In genomic region chr1:84271712-84272200, GRCm38 (mm10) we compare ENCODE assay signal across 17 mouse cellular contexts.
"Had no signal": no experiment of that assay in that cellular context is flagged by ENCODE, and none has a peak within 500 bp of the region (broad histone marks: within the 10 kb centered on the region; RNA-seq: fewer than 3 reads in every experiment).

No protein-coding gene starts in this region.

- DNase-seq: lung, adult 18-20 months; lung, embryonic 14.5 days; lung, postnatal 10 days; lung, postnatal 4 days; midbrain, embryonic 14.5 days; retina, postnatal 1 day; right cerebral cortex, adult 18-20 months; right cerebral cortex, postnatal 14 days; thymus, adult 18-20 months; thymus, postnatal 14 days; thymus, postnatal 36 days had no signal

- H3K27me3 ChIP-seq: midbrain, embryonic 12.5 days; neural tube, embryonic 13.5 days; neural tube, embryonic 15.5 days had no signal

- ATAC-seq: midbrain, embryonic 16.5 days had no signal

- H3K4me1 ChIP-seq: midbrain, embryonic 10.5 days; midbrain, embryonic 12.5 days; neural tube, embryonic 13.5 days; neural tube, embryonic 15.5 days had no signal

- H3K27ac ChIP-seq: midbrain, embryonic 10.5 days; midbrain, embryonic 12.5 days; neural tube, embryonic 13.5 days; neural tube, embryonic 15.5 days had no signal

- H3K4me3 ChIP-seq: midbrain, embryonic 10.5 days; midbrain, embryonic 12.5 days; myocyte; neural tube, embryonic 13.5 days; neural tube, embryonic 15.5 days had no signal
